Mouse (Mus musculus) erythroblast, embryonic 14.5 days (primary cell): Measurements from ENCODE around the gene Olfr1220. TPM values are rescaled to one million over a fixed set of nuclear protein-coding genes. Genes with fewer than 3 reads are reported as not detected.

Source experiments
- H3K27me3 ChIP-seq: 2 replicates; pipeline ENCODE4 v1.6.1; 2012; ENCODE audit warnings: inconsistent platforms; ENCODE audit not compliant: control insufficient read depth
- H3K36me3 ChIP-seq: 2 replicates; pipeline ENCODE4 v1.6.1; 2012; ENCODE audit warnings: mild to moderate bottlenecking, inconsistent platforms; ENCODE audit not compliant: control insufficient read depth
- H3K4me1 ChIP-seq: 2 replicates; pipeline ENCODE4 v1.6.1; 2012; ENCODE audit warnings: inconsistent platforms; ENCODE audit not compliant: control insufficient read depth
- H3K4me3 ChIP-seq: replicated peaks from 2 replicates; pipeline ENCODE3; 2012; ENCODE audit warnings: moderate library complexity, mild to moderate bottlenecking, inconsistent platforms
- H3K9me3 ChIP-seq: 2 replicates; pipeline ENCODE4 v1.6.1; 2012; ENCODE audit warnings: low read length, inconsistent platforms, mixed read lengths; ENCODE audit not compliant: control insufficient read depth
- GATA1 ChIP-seq: IDR thresholded peaks from 2 replicates; pipeline ENCODE4 v1.6.1; 2012; ENCODE audit warnings: low read length, inconsistent platforms, mixed read lengths
- TAL1 ChIP-seq: IDR thresholded peaks from 3 replicates; pipeline ENCODE4 v1.6.1; 2012; ENCODE audit warnings: low read length, inconsistent platforms, mixed read lengths
- polyA plus RNA-seq: library from polyadenylated mRNA; stranded (reverse); fragments of >175 nt; gene quantifications from 2 replicates; pipeline ENCODE4 v1.2.3, GENCODE M21; 2012

Gene Olfr1220
- not detected in 2 replicates for polyA plus RNA-seq

- H3K36me3 ChIP-seq = no peaks in the 10 kb centered on the region
These were observed at the start of gene Olfr1220 for GRCm38 (mm10) chr2:89106735-89107134. Gene Olfr1220, minus strand, starts transcription at chr2:89106835.

GRCm38 (mm10) chr2:89151460-89151859, 44.8 kb upstream of the Olfr1220 start, which contains the start of gene Olfr1223:
Gene Olfr1223, minus strand, starts transcription at chr2:89151560.
- Histone ChIP-seq H3K4me3 (no peak within 1 kb of the TSS), H3K9me3 (peaks cover under 1% of the 10 kb centered on the region; the same call in 1 of the 2 replicates), H3K27me3 (no peaks in the 10 kb centered on the region), H3K4me1 (no peaks in the 10 kb centered on the region), H3K36me3 (no peaks in the 10 kb centered on the region)
- TF ChIP-seq TAL1 = no peak
- TF ChIP-seq GATA1 = no peak

More at GRCm38 (mm10) chr2:89106735-89107134, at the start of gene Olfr1220:
- TF ChIP-seq GATA1 (no peak), TAL1 (no peak)
- Histone ChIP-seq H3K27me3 (no peaks in the 10 kb centered on the region), H3K4me3 (no peak within 1 kb of the TSS), H3K4me1 (no peaks in the 10 kb centered on the region), H3K9me3 (peaks cover 2% of the 10 kb centered on the region; the same call in 1 of the 2 replicates)

- H3K4me3 ChIP-seq = no peak within 1 kb of the TSS
- H3K27me3 ChIP-seq = no peaks in the 10 kb centered on the region
- no peak for TF ChIP-seq TAL1
- no peak for TF ChIP-seq GATA1
- no peaks in the 10 kb centered on the region for H3K4me1 ChIP-seq
- no peaks in the 10 kb centered on the region for H3K9me3 ChIP-seq
- H3K36me3 ChIP-seq = no peaks in the 10 kb centered on the region
These were observed 26.3 kb upstream of the Olfr1220 start, which contains the start of gene Olfr1222 for GRCm38 (mm10) chr2:89132954-89133353. Gene Olfr1222, minus strand, starts transcription at chr2:89133054.

DNA sequence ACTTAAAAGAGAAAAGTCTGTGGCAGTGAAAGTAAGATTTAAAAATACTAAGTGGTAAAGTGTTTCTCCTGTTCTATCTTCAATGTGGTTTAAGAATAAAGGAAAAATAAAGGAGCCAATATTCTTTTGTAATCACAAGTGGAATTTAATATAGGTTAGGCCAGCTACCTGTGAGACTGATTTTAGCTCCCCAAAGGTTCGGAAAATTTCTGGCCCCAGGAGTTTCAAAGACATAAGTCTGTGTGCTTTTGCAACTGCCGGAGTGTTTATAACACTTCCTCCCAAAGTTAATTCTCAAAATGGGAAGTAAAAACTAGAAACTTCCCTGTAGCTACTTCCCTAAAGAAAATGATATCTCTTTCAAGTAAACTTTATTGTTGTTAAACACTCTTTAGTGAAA, 10.5 kb upstream of the Olfr1220 start, which contains the start of gene Olfr1221:
Gene Olfr1221 (minus strand): TSS at position 101 of the 400 bp plus-strand sequence.
- no peaks in the 10 kb centered on the region for H3K4me1 ChIP-seq
- no peaks in the 10 kb centered on the region for H3K36me3 ChIP-seq
- H3K9me3 ChIP-seq = no peaks in the 10 kb centered on the region
- no peaks in the 10 kb centered on the region for H3K27me3 ChIP-seq
- no peak within 1 kb of the TSS for H3K4me3 ChIP-seq
- TF ChIP-seq TAL1 (no peak), GATA1 (no peak)

DNA sequence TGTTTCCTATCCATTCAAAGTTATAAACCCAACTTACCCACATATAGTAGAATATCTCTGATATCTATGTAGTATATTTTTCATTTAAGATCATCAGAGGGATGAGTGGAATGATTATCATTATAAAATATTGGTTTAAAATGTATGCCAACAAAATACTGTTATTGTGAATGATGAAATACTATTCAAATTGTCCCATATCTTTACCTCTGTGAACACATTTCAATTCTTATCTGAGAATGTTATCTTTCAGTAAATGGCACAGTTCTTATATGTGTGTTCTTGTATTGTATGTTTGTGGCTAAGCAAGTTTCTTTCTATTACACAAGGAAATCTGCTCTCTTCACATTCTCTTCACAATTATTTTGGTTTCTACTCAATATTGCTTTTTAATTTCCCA, 984 bp downstream of the Olfr1220 start:
- TF ChIP-seq GATA1 (no peak), TAL1 (no peak)
- no peaks in the 10 kb centered on the region for H3K4me1 ChIP-seq
- H3K4me3 ChIP-seq = no peak overlapping the region
- H3K36me3 ChIP-seq = no peaks in the 10 kb centered on the region
- H3K9me3 ChIP-seq = no peaks in the 10 kb centered on the region
- no peaks in the 10 kb centered on the region for H3K27me3 ChIP-seq

- H3K27me3 ChIP-seq = no peaks in the 10 kb centered on the region
- TF ChIP-seq TAL1 (no peak), GATA1 (no peak)
- H3K36me3 ChIP-seq = no peaks in the 10 kb centered on the region
- no peak overlapping the region for H3K4me3 ChIP-seq
- H3K9me3 ChIP-seq = 0 out of 2 replicates have a peak, but pooled peaks cover 2% of the 10 kb centered on the region
- H3K4me1 ChIP-seq = no peaks in the 10 kb centered on the region
These were observed 12.8 kb downstream of the Olfr1220 start for GRCm38 (mm10) chr2:89093848-89094247.

DNA sequence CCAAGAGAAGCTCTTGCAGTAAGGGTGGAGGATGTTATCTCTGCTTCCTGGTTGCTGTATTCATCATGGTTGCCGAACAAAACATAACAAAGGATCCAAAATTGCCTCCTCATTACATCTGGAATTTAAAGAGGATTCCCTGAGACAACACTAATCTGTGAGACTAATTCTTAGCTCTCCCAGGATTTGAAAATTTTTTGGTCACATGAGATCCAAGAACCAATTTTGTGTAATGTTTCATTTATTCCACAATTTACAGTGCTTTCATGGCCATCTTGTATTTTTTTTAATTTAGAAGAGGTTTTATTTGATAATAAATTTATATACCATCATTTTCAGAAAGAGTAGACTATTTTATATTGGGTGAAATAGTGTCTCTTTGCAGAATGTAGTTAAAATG, 23.2 kb downstream of the Olfr1220 start, which contains the start of gene Olfr1219:
Gene Olfr1219 (minus strand): TSS at position 101 of the 400 bp plus-strand sequence.
- TF ChIP-seq TAL1 = no peak
- no peak for TF ChIP-seq GATA1
- no peaks in the 10 kb centered on the region for H3K9me3 ChIP-seq
- no peaks in the 10 kb centered on the region for H3K4me1 ChIP-seq
- no peaks in the 10 kb centered on the region for H3K36me3 ChIP-seq
- H3K27me3 ChIP-seq = no peaks in the 10 kb centered on the region
- H3K4me3 ChIP-seq = no peak within 1 kb of the TSS

GRCm38 (mm10) chr2:89081487-89081886, 25.1 kb downstream of the Olfr1220 start:
- H3K9me3 ChIP-seq = no peaks in the 10 kb centered on the region
- TF ChIP-seq GATA1 (no peak), TAL1 (no peak)
- no peak overlapping the region for H3K4me3 ChIP-seq
- H3K4me1 ChIP-seq = no peaks in the 10 kb centered on the region
- no peaks in the 10 kb centered on the region for H3K27me3 ChIP-seq
- no peaks in the 10 kb centered on the region for H3K36me3 ChIP-seq

DNA sequence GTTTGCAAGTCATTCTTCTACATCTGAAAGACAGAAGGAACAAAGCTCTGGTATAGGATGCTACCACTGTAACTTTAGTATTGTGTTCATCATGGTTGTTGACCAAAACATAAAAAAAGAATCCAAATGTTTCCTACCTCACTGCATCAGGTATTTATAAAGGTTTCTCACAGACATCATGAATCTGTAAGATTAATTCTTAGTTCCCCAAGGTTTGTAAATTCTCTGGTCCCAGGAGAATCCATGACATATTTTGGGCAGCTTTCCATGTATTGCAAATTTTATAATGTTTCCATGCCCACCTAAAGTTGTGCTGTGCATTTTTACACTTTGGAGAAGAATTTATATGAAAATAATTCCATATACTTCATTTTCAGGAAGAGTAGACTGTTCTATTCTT, 45.5 kb downstream of the Olfr1220 start, which contains the start of gene Olfr1218:
Gene Olfr1218 (minus strand): TSS at position 101 of the 400 bp plus-strand sequence.
- no peaks in the 10 kb centered on the region for H3K27me3 ChIP-seq
- no peak within 1 kb of the TSS for H3K4me3 ChIP-seq
- no peaks in the 10 kb centered on the region for H3K4me1 ChIP-seq
- TF ChIP-seq TAL1 = no peak
- no peak for TF ChIP-seq GATA1
- H3K36me3 ChIP-seq = no peaks in the 10 kb centered on the region
- no peaks in the 10 kb centered on the region for H3K9me3 ChIP-seq

Other genes starting within 250 kb of the Olfr1220 start
- gene Olfr1206, start 243.6 kb downstream of the Olfr1220 start, polyA plus RNA-seq = not detected in 2 replicates
- not detected in 2 replicates for gene Olfr1208, start 204.5 kb downstream of the Olfr1220 start, polyA plus RNA-seq
- gene Olfr1209, start 191.7 kb downstream of the Olfr1220 start, polyA plus RNA-seq = not detected in 2 replicates
- gene Olfr1211, start 168.7 kb downstream of the Olfr1220 start, polyA plus RNA-seq = not detected in 2 replicates
- not detected in 2 replicates for gene Olfr1212, start 152.9 kb downstream of the Olfr1220 start, polyA plus RNA-seq
- not detected in 2 replicates for gene Gm13762, start 126.6 kb downstream of the Olfr1220 start, polyA plus RNA-seq
- gene Olfr1214, start 114.2 kb downstream of the Olfr1220 start, polyA plus RNA-seq = not detected in 2 replicates
- gene Olfr1215, start 99.9 kb downstream of the Olfr1220 start, polyA plus RNA-seq = not detected in 2 replicates
- gene Olfr1216, start 88.5 kb downstream of the Olfr1220 start, polyA plus RNA-seq = not detected in 2 replicates
- gene Olfr1217, start 74.8 kb downstream of the Olfr1220 start, polyA plus RNA-seq = not detected in 2 replicates
- not detected in 2 replicates for gene Olfr1218, start 45.6 kb downstream of the Olfr1220 start, polyA plus RNA-seq
- not detected in 2 replicates for gene Olfr1219, start 23.3 kb downstream of the Olfr1220 start, polyA plus RNA-seq
- not detected in 2 replicates for gene Olfr1221, start 10.4 kb upstream of the Olfr1220 start, polyA plus RNA-seq
- gene Olfr1222, start 26.2 kb upstream of the Olfr1220 start, polyA plus RNA-seq = not detected in 2 replicates
- gene Olfr1223, start 44.7 kb upstream of the Olfr1220 start, polyA plus RNA-seq = not detected in 2 replicates
- gene Olfr1224-ps1, start 57.3 kb upstream of the Olfr1220 start, polyA plus RNA-seq = not detected in 2 replicates
- not detected in 2 replicates for gene Olfr1225, start 67.8 kb upstream of the Olfr1220 start, polyA plus RNA-seq
- gene Olfr1226, start 93.2 kb upstream of the Olfr1220 start, polyA plus RNA-seq = not detected in 2 replicates
- not detected in 2 replicates for gene Olfr1228, start 147.2 kb upstream of the Olfr1220 start, polyA plus RNA-seq
- gene Olfr1229, start 181.2 kb upstream of the Olfr1220 start, polyA plus RNA-seq = not detected in 2 replicates
- not detected in 2 replicates for gene Olfr1230, start 190.4 kb upstream of the Olfr1220 start, polyA plus RNA-seq
- gene Olfr1231, start 200.2 kb upstream of the Olfr1220 start, polyA plus RNA-seq = not detected in 2 replicates
- gene Olfr1232, start 222.8 kb upstream of the Olfr1220 start, polyA plus RNA-seq = not detected in 2 replicates
- not detected in 2 replicates for gene Olfr1233, start 235.6 kb upstream of the Olfr1220 start, polyA plus RNA-seq